ENCODE assay signal across 26 mouse cellular contexts in genomic region chr8:110140770-110141169, GRCm38 (mm10). TPM values are rescaled to one million over a fixed set of nuclear protein-coding genes. Genes with fewer than 3 reads are reported as not detected.
A peak's percentile ranks its signal among the peaks of the same experiment; 100 is the strongest.
DNase-seq lines count a peak whose midpoint lies in the region; ATAC-seq and TF ChIP-seq lines count a peak whose summit lies in the region.
"Had no signal": no experiment of that assay in that cellular context is flagged by ENCODE, and none has a peak within 500 bp of the region (broad histone marks: within the 10 kb centered on the region; RNA-seq: fewer than 3 reads in every experiment).

No protein-coding gene starts in this region.

- H3K4me2 ChIP-seq in midbrain, postnatal 0 days (ENCODE audit: low read depth, low read length, poor library complexity, severe bottlenecking): no peak overlapping the region
- no peak overlapping the region for H3K4me2 ChIP-seq in midbrain, embryonic 13.5 days (replicated peaks)
- H3K4me2 ChIP-seq in forebrain, embryonic 15.5 days (replicated peaks): no peak overlapping the region
- H3K4me2 ChIP-seq: forebrain, embryonic 13.5 days; heart, embryonic 13.5 days; hindbrain, embryonic 12.5 days had no signal

- DNase-seq in cerebellum, adult 11-12 months: peak; percentile 63
- DNase-seq in cerebellum, adult 11 months: no peak
- peak; percentile 24 for DNase-seq in midbrain, postnatal 0 days (ENCODE audit: low spot score)
- peak; percentile 65 to 75 for DNase-seq in cerebellum, postnatal 14 days
- DNase-seq: adrenal gland, postnatal 14 days; gastrocnemius, postnatal 36 days; heart, adult 11 months; heart, postnatal 36 days; kidney, adult 11 months had no signal

- ATAC-seq in midbrain, postnatal 0 days (ENCODE audit: low FRiP score): no peak
- ATAC-seq in midbrain, embryonic 13.5 days: no peak
- no peak for ATAC-seq in forebrain, embryonic 15.5 days (replicated peaks)
- no peak for ATAC-seq in frontal cortex, adult (ENCODE audit: low TSS enrichment)
- ATAC-seq: activated CD4-positive, CD25-positive, alpha-beta regulatory T cell, adult 4 months; forebrain, embryonic 13.5 days; hindbrain, embryonic 16.5 days; Patski had no signal

- H3K9ac ChIP-seq in midbrain, postnatal 0 days (replicated peaks; ENCODE audit: low read length, poor library complexity, severe bottlenecking): no peak overlapping the region
- no peak overlapping the region for H3K9ac ChIP-seq in midbrain, embryonic 13.5 days (replicated peaks)
- no peak overlapping the region for H3K9ac ChIP-seq in forebrain, embryonic 15.5 days (replicated peaks)
- H3K9ac ChIP-seq: forebrain, embryonic 13.5 days; heart, embryonic 13.5 days; hindbrain, embryonic 12.5 days had no signal

- no peak overlapping the region for H3K27ac ChIP-seq in midbrain, postnatal 0 days (ENCODE audit: low read depth, low read length)
- H3K27ac ChIP-seq in midbrain, embryonic 13.5 days: no peak overlapping the region
- H3K27ac ChIP-seq in forebrain, embryonic 15.5 days (replicated peaks): no peak overlapping the region
- H3K27ac ChIP-seq: embryonic facial prominence, embryonic 10.5 days; forebrain, embryonic 13.5 days; heart, embryonic 13.5 days; hindbrain, embryonic 12.5 days had no signal

- no peak for TF ChIP-seq CTCF in midbrain, postnatal 0 days (IDR thresholded peaks at IDR 0.05)

- 76% methylated on average over 4 of the region's 4 CpGs for WGBS in midbrain, postnatal 0 days
- 68% methylated on average over 4 of the region's 4 CpGs for WGBS in midbrain, embryonic 13.5 days
- 68% methylated on average over 4 of the region's 4 CpGs for WGBS in forebrain, embryonic 15.5 days

- H3K27me3 ChIP-seq in midbrain, postnatal 0 days (ENCODE audit: insufficient read depth, low read length): no peaks in the 10 kb centered on the region
- H3K27me3 ChIP-seq in midbrain, embryonic 13.5 days: no peaks in the 10 kb centered on the region
- H3K27me3 ChIP-seq in forebrain, embryonic 15.5 days: no peaks in the 10 kb centered on the region
- H3K27me3 ChIP-seq: forebrain, embryonic 13.5 days; hindbrain, embryonic 12.5 days had no signal

- H3K4me1 ChIP-seq in midbrain, postnatal 0 days (ENCODE audit: insufficient read depth, low read length): no peaks in the 10 kb centered on the region
- H3K4me1 ChIP-seq in midbrain, embryonic 13.5 days (replicated peaks): no peaks in the 10 kb centered on the region
- no peaks in the 10 kb centered on the region for H3K4me1 ChIP-seq in forebrain, embryonic 15.5 days
- H3K4me1 ChIP-seq: embryonic facial prominence, embryonic 10.5 days; forebrain, embryonic 13.5 days; heart, embryonic 13.5 days; hindbrain, embryonic 12.5 days had no signal

- no peaks in the 10 kb centered on the region for H3K9me3 ChIP-seq in midbrain, postnatal 0 days (ENCODE audit: low read length)
- H3K9me3 ChIP-seq in midbrain, embryonic 13.5 days: no peaks in the 10 kb centered on the region
- H3K9me3 ChIP-seq in forebrain, embryonic 15.5 days: no peaks in the 10 kb centered on the region
- H3K9me3 ChIP-seq: embryonic facial prominence, embryonic 10.5 days; forebrain, embryonic 13.5 days; heart, embryonic 13.5 days; hindbrain, embryonic 12.5 days had no signal

- H3K4me3 ChIP-seq in midbrain, postnatal 0 days (ENCODE audit: low read depth, low read length): no peak overlapping the region
- H3K4me3 ChIP-seq in midbrain, embryonic 13.5 days (replicated peaks): no peak overlapping the region
- no peak overlapping the region for H3K4me3 ChIP-seq in forebrain, embryonic 15.5 days
- H3K4me3 ChIP-seq: embryonic facial prominence, embryonic 10.5 days; forebrain, embryonic 13.5 days; heart, embryonic 13.5 days; hindbrain, embryonic 12.5 days had no signal

- no peaks in the 10 kb centered on the region for H3K36me3 ChIP-seq in midbrain, postnatal 0 days (ENCODE audit: insufficient read depth, low read length)
- H3K36me3 ChIP-seq in midbrain, embryonic 13.5 days: no peaks in the 10 kb centered on the region
- no peaks in the 10 kb centered on the region for H3K36me3 ChIP-seq in forebrain, embryonic 15.5 days
- H3K36me3 ChIP-seq: embryonic facial prominence, embryonic 10.5 days; heart, embryonic 13.5 days; hindbrain, embryonic 12.5 days had no signal

RNA-seq across cellular contexts. Expression of gene Calb2, which starts 27.2 kb away (rescaled TPM):
- total RNA-seq in midbrain, postnatal 0 days (2014; rRNA removed): 105 and 126 TPM in 2 replicates
- 295 and 359 TPM in 2 replicates for polyA plus RNA-seq in midbrain, postnatal 0 days (2015; fragmentation: Nextera tagmentation; extraction: Ambion mirVana)
- polyA plus RNA-seq in midbrain, embryonic 13.5 days (2015; fragmentation: Nextera tagmentation; extraction: Ambion mirVana): 39.6 and 57.6 TPM in 2 replicates
- 79.6 and 85.9 TPM in 2 replicates for polyA plus RNA-seq in forebrain, embryonic 15.5 days (2015; fragmentation: Nextera tagmentation; extraction: Ambion mirVana)
- total RNA-seq: gastrocnemius, adult 8-10 months; gastrocnemius, postnatal 36 days; heart, postnatal 36 days had no signal
- polyA plus RNA-seq: activated CD4-positive, CD25-positive, alpha-beta regulatory T cell, adult 4 months; C2C12; Patski had no signal

RNA-seq across cellular contexts. Expression of gene Gm17720, which starts 38.2 kb away (rescaled TPM):
- not detected in 2 replicates for total RNA-seq in midbrain, postnatal 0 days (2014; rRNA removed)
- not detected in 2 replicates for polyA plus RNA-seq in midbrain, postnatal 0 days (2015; fragmentation: Nextera tagmentation; extraction: Ambion mirVana)
- not detected in 2 replicates for polyA plus RNA-seq in midbrain, embryonic 13.5 days (2015; fragmentation: Nextera tagmentation; extraction: Ambion mirVana)
- polyA plus RNA-seq in forebrain, embryonic 15.5 days (2015; fragmentation: Nextera tagmentation; extraction: Ambion mirVana): not detected in 2 replicates
- total RNA-seq: adrenal gland, adult 18-20 months; adrenal gland, postnatal 14 days; gastrocnemius, adult 8-10 months; gastrocnemius, postnatal 36 days; heart, postnatal 36 days; MEL had no signal
- polyA plus RNA-seq: activated CD4-positive, CD25-positive, alpha-beta regulatory T cell, adult 4 months; C2C12; embryonic facial prominence, embryonic 10.5 days; embryonic facial prominence, embryonic 14.5 days; forebrain, embryonic 13.5 days; heart, embryonic 13.5 days; heart, postnatal 0 days; hindbrain, embryonic 12.5 days; hindbrain, embryonic 16.5 days; intestine, embryonic 14.5 days; Patski had no signal

RNA-seq across cellular contexts. Expression of gene Gm21964, which starts 39.8 kb away (rescaled TPM):
- not detected in 2 replicates for total RNA-seq in midbrain, postnatal 0 days (2014; rRNA removed)
- polyA plus RNA-seq in midbrain, postnatal 0 days (2015; fragmentation: Nextera tagmentation; extraction: Ambion mirVana): not detected in 2 replicates
- polyA plus RNA-seq in midbrain, embryonic 13.5 days (2015; fragmentation: Nextera tagmentation; extraction: Ambion mirVana): not detected in 2 replicates
- polyA plus RNA-seq in forebrain, embryonic 15.5 days (2015; fragmentation: Nextera tagmentation; extraction: Ambion mirVana): not detected in 2 replicates
- total RNA-seq: adrenal gland, adult 18-20 months; adrenal gland, postnatal 14 days; gastrocnemius, adult 8-10 months; gastrocnemius, postnatal 36 days; heart, postnatal 36 days; MEL had no signal
- polyA plus RNA-seq: activated CD4-positive, CD25-positive, alpha-beta regulatory T cell, adult 4 months; C2C12; embryonic facial prominence, embryonic 10.5 days; embryonic facial prominence, embryonic 14.5 days; forebrain, embryonic 13.5 days; heart, embryonic 13.5 days; heart, postnatal 0 days; hindbrain, embryonic 12.5 days; hindbrain, embryonic 16.5 days; intestine, embryonic 14.5 days; Patski had no signal
